Mouse (Mus musculus) liver, embryonic 11.5 days (tissue): ENCODE results near the gene Nppc. TPM values are rescaled to one million over a fixed set of nuclear protein-coding genes. Genes with fewer than 3 reads are reported as not detected.

ENCODE experiments used
- ATAC-seq: fragments of 200-750 bp; cut with Nextera tagmentation; replicated peaks from 2 replicates; pipeline ENCODE4 v1.8.0; 2017; ENCODE audit warnings: moderate number of reproducible peaks, mild to moderate bottlenecking, moderate TSS enrichment, moderate library complexity; ENCODE audit not compliant: low FRiP score
- DNase-seq: peaks from one replicate; pipeline ENCODE4 v3.0.0-alpha.2; 2017; ENCODE audit warnings: low spot score
- H3K27ac ChIP-seq: fragments of 300-500 bp; sonication (generic); 2 replicates; pipeline ENCODE4 v1.5.1; 2014; ENCODE audit warnings: mild to moderate bottlenecking, low read depth, low read length, control low read depth
- H3K27me3 ChIP-seq: fragments of 300-500 bp; sonication (generic); replicated peaks from 2 replicates; pipeline ENCODE4 v1.6.1; 2014; ENCODE audit warnings: low read length, mixed read lengths; ENCODE audit not compliant: control insufficient read depth, insufficient read depth
- H3K36me3 ChIP-seq: fragments of 300-500 bp; sonication (generic); 2 replicates; pipeline ENCODE4 v1.6.1; 2014; ENCODE audit warnings: mild to moderate bottlenecking, low read length, moderate library complexity, mixed read lengths; ENCODE audit not compliant: control insufficient read depth, insufficient read depth
- H3K4me1 ChIP-seq: fragments of 300-500 bp; sonication (generic); replicated peaks from 2 replicates; pipeline ENCODE4 v1.6.1; 2014; ENCODE audit warnings: low read length, mixed read lengths; ENCODE audit not compliant: control insufficient read depth, insufficient read depth
- H3K4me2 ChIP-seq: fragments of 300-500 bp; sonication (generic); 2 replicates; pipeline ENCODE4 v1.6.1; 2014; ENCODE audit warnings: mild to moderate bottlenecking, control low read depth, moderate library complexity
- H3K4me3 ChIP-seq: fragments of 300-500 bp; sonication (generic); 2 replicates; pipeline ENCODE4 v1.5.1; 2014; ENCODE audit warnings: low read depth, low read length, control low read depth
- H3K9ac ChIP-seq: fragments of 300-500 bp; sonication (generic); 2 replicates; pipeline ENCODE4 v1.6.1; 2014; ENCODE audit warnings: low read depth, low read length, control low read depth
- H3K9me3 ChIP-seq: fragments of 300-500 bp; sonication (generic); 2 replicates; pipeline ENCODE4 v1.6.1; 2016; ENCODE audit warnings: low read length, inconsistent platforms, mixed read lengths; ENCODE audit not compliant: control insufficient read depth
- WGBS: fragments of 180-500 bp; shearing (Covaris S2); extraction: QIAGEN DNeasy Blood & Tissue Kit; methylation state at CpG from one replicate; pipeline ENCODE4 v1.1.7; 2014; 5-methylcytosine and 5-hydroxymethylcytosine counted together
- polyA plus RNA-seq: library from polyadenylated mRNA; unstranded; fragments of >200 nt; fragmentation: Nextera tagmentation; extraction: Ambion mirVana; gene quantifications from 2 replicates; pipeline ENCODE4 v1.2.1, GENCODE M21; 2014

Gene Nppc
- not detected in 2 replicates for polyA plus RNA-seq

DNA sequence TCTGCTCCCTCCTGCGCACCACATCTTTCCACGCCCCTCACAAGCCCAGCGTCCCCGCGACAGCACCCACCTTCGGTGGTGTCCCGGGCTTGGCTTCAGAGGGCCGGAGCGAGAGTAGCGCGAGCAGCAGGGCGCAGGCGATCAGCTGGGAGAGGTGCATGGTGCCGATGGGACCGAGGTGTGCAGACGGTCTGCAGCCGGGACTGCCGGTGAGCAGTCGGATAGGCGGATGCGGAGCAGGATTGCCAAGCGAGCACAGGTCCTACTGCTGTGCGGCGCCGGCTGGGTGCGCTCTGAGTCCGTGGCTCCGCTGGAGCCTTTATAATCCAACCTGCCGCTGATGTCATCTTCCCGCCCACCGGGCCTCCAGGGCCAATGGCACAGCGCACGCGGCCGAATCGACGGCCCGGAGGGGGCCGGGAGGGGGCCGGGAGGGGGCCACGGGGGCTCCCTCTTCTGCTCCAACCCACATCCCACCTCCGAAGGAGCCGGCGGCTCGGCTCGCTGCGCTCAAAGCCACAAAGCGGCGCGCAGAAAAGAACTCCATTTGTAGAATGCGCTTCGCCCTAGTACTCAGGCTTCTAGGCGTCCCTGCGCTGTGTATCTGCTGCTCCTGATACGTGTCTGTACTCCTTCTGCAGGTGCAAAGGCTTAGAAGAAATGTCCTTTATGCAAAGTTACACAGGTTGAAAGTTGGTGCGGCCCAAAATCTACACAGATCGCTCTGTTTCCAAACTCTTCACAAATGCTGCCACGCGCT, at the start of gene Nppc:
Nppc (minus strand) TSS at position 293 of the 760 bp plus-strand sequence.
- H3K36me3 ChIP-seq: no peaks in the 10 kb centered on the region
- peaks cover 12% of the 10 kb centered on the region; the same call in 1 of the 2 replicates for H3K4me1 ChIP-seq
- WGBS: 5% methylated on average over 59 of the region's 59 CpGs
- ATAC-seq (peak; percentile 82), DNase-seq (peak; percentile 71)
- H3K27me3 ChIP-seq: peaks cover 59% of the 10 kb centered on the region
- H3K9me3 ChIP-seq: no peaks in the 10 kb centered on the region
- H3K4me2 ChIP-seq: peak within 1 kb of the TSS; percentile 86
- H3K9ac ChIP-seq: no peak within 1 kb of the TSS; the same call in 1 of the 2 replicates
- no peak within 1 kb of the TSS for H3K27ac ChIP-seq
- H3K4me3 ChIP-seq: peak within 1 kb of the TSS; percentile 49

DNA sequence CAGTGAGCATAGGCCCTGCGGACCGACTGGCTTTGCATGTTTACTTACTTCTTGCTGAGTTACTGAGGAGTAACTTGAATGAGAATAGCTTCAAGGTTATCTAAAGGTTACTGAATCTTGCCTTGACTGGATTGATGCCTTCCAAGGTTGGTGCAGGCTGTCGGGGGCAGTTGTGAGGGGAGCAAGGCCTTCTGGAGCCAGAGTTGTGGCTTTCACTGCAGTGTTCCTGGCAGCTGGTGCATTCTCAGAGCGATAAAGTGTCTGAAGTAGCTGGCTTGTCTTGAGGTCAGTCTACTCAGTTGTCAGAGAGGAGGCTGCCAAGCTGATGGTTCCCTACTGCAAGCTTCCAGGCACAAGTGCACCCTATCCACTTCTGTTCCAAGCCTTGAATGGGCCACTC, 49.0 kb upstream of the Nppc start:
- ATAC-seq: no peak
- no peak overlapping the region for H3K4me2 ChIP-seq
- H3K36me3 ChIP-seq: no peaks in the 10 kb centered on the region
- no peak overlapping the region for H3K4me3 ChIP-seq
- H3K9ac ChIP-seq: no peak overlapping the region
- H3K27me3 ChIP-seq: no peaks in the 10 kb centered on the region
- DNase-seq: no peak
- 71% methylated on average over 4 of the region's 4 CpGs for whole genome bisulfite sequencing
- H3K9me3 ChIP-seq: no peaks in the 10 kb centered on the region
- H3K4me1 ChIP-seq: peaks cover 20% of the 10 kb centered on the region
- H3K27ac ChIP-seq: no peak overlapping the region

DNA sequence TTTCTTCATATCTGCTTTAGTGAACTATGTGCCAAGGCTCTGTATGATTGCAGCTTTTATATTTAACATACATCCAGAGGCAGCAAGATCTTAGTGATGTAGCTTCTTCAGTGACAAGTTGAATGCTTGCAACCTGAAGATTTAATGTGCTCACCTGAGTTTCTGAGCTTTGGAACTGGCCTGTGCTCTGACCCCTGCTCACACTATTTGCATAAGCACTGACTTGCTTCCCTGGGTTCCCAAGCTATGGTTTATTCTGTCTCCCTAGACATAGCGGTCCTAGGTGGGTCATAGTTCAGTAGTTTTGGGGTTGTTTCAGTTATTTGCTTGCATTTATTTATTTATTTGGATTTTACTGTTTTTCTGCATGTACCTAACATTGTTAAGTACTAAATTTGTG, 47.8 kb upstream of the Nppc start:
- H3K9ac ChIP-seq: no peak overlapping the region
- H3K4me2 ChIP-seq: no peak overlapping the region
- WGBS: 86% methylated on average over 1 of the region's 1 CpGs
- no peak overlapping the region for H3K27ac ChIP-seq
- no peak overlapping the region for H3K4me3 ChIP-seq
- peaks cover 20% of the 10 kb centered on the region for H3K4me1 ChIP-seq
- DNase-seq (no peak), ATAC-seq (no peak)
- no peaks in the 10 kb centered on the region for H3K27me3 ChIP-seq
- H3K9me3 ChIP-seq: no peaks in the 10 kb centered on the region
- H3K36me3 ChIP-seq: no peaks in the 10 kb centered on the region

DNA sequence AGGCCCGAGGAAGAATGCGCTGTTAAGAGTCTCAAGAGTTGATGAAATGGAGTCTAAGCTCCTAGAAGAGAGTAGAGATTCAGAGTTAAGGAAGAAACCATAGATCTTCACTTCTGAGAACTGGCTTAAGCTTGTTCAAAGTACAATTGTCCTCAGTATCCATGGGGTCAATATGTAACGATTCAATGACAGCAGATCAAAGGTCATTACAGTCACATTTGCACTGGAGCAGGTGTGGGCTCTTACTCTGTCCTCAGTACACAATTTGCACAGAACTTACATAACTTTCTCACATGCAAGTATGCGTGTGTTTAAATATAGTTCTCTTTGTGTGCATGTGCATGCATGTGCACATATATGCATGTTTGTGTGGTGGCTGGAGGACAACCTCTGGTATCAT, 42.7 kb upstream of the Nppc start:
- no peak overlapping the region for H3K9ac ChIP-seq
- ATAC-seq (no peak), DNase-seq (no peak)
- no peaks in the 10 kb centered on the region for H3K27me3 ChIP-seq
- H3K4me1 ChIP-seq: peaks cover 7% of the 10 kb centered on the region
- WGBS: 88% methylated on average over 4 of the region's 4 CpGs
- H3K9me3 ChIP-seq: no peaks in the 10 kb centered on the region
- H3K4me3 ChIP-seq: no peak overlapping the region
- H3K27ac ChIP-seq: no peak overlapping the region
- no peaks in the 10 kb centered on the region for H3K36me3 ChIP-seq
- H3K4me2 ChIP-seq: no peak overlapping the region

- Histone ChIP-seq H3K27ac (no peak overlapping the region), H3K36me3 (no peaks in the 10 kb centered on the region), H3K4me2 (no peak overlapping the region), H3K9ac (no peak overlapping the region), H3K4me3 (no peak overlapping the region), H3K4me1 (no peaks in the 10 kb centered on the region), H3K27me3 (no peaks in the 10 kb centered on the region), H3K9me3 (no peaks in the 10 kb centered on the region)
- WGBS: 83% methylated on average over 2 of the region's 2 CpGs
- no peak for DNase-seq
- no peak for ATAC-seq
These were observed 41.7 kb upstream of the Nppc start for GRCm38 (mm10) chr1:86712045-86712444.

DNA sequence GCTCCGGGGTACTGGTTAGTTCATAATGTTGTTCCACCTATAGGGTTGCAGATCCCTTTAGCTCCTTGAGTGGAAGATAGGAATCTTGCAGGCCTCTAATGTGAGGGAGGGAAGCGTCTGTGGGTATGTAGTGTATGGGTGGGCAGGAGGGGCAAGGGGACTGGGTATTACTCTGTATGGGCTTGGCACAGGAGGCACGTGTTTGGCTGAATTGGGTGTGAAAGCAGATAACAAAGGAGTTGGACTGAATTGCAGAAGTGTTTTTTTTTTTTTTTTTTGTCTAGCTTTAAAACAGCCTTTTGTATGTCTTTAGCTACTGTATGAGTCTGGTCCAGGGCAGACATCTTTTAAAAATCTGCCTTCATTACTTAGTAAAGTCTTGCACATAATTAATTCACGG, 39.2 kb upstream of the Nppc start:
- no peaks in the 10 kb centered on the region for H3K9me3 ChIP-seq
- peaks cover 6% of the 10 kb centered on the region; the same call in 1 of the 2 replicates for H3K4me1 ChIP-seq
- H3K27ac ChIP-seq: no peak overlapping the region
- ATAC-seq: peak; percentile 41
- H3K36me3 ChIP-seq: no peaks in the 10 kb centered on the region
- WGBS: 62% methylated on average over 4 of the region's 4 CpGs
- DNase-seq: no peak
- H3K4me3 ChIP-seq: no peak overlapping the region
- no peaks in the 10 kb centered on the region for H3K27me3 ChIP-seq
- no peak overlapping the region for H3K4me2 ChIP-seq
- no peak overlapping the region for H3K9ac ChIP-seq

DNA sequence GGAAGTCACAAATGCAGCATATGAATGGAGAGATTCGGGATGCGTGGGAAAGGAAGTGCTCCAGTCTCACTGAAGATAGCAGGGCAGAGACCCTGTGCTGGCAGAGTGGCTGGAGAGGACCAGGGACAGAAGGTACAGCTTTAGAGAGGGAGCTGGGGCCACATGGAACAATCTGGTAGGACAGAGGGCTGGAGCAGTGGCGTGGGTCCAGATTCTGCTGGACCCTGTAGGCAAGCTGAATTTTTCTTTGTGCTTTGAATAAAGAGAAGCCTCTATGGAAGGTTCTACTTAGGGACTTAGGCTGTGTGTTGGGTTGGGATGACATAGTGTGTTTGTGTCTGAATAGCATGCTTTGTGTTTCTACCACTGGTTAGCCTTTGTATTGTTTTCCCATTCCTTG, 35.1 kb upstream of the Nppc start:
- 78% methylated on average over 3 of the region's 3 CpGs for WGBS

GRCm38 (mm10) chr1:86703965-86704326, 33.6 kb upstream of the Nppc start:
- DNase-seq (no peak), ATAC-seq (peak; percentile 53)
- Histone ChIP-seq H3K9me3 (no peaks in the 10 kb centered on the region), H3K27ac (peak overlapping the region; percentile 86), H3K4me3 (peak overlapping the region; percentile 94), H3K4me1 (peaks cover 17% of the 10 kb centered on the region), H3K36me3 (no peaks in the 10 kb centered on the region), H3K27me3 (no peaks in the 10 kb centered on the region), H3K9ac (peak overlapping the region; percentile 92), H3K4me2 (peak overlapping the region; percentile 80)
- WGBS: 1% methylated on average over 27 of the region's 27 CpGs

More for the DNA sequence above, 35.1 kb upstream of the Nppc start:
- Histone ChIP-seq H3K4me2 (no peak overlapping the region), H3K27ac (no peak overlapping the region), H3K9me3 (no peaks in the 10 kb centered on the region), H3K27me3 (no peaks in the 10 kb centered on the region), H3K4me3 (no peak overlapping the region), H3K36me3 (no peaks in the 10 kb centered on the region), H3K4me1 (peaks cover 13% of the 10 kb centered on the region), H3K9ac (no peak overlapping the region)
- ATAC-seq (no peak), DNase-seq (no peak)
